Mouse (Mus musculus) left cerebral cortex, postnatal 36 days (tissue): ENCODE results near the gene Rgs17. TPM values are rescaled to one million over a fixed set of nuclear protein-coding genes. Genes with fewer than 3 reads are reported as not detected.
"Not testable (repeated sequence)": the region's sequence is repeated elsewhere in the genome, so short reads cannot be mapped to it uniquely, and the experiment has no call there.

Experiments
- DNase-seq, 2 experiments: peaks; one replicate each; pipeline ENCODE4 v3.0.0; 2021 to 2022; ENCODE audit warnings: low spot score in 2 of 2, mixed read lengths in 1 of 2
- intact Hi-C: fragments of 180-260 bp; cut with DNase I; formaldehyde crosslinking; loops from one replicate; pipeline ENCODE4 v1.15.1; 2025
- total RNA-seq, 2 experiments: library from RNA; stranded (reverse); gene quantifications; 2 replicates each; pipeline ENCODE4 v1.2.3; 2021

Rgs17 gene
- 10 to 100 TPM; 60.3 to 69.2 TPM for total RNA-seq

DNA sequence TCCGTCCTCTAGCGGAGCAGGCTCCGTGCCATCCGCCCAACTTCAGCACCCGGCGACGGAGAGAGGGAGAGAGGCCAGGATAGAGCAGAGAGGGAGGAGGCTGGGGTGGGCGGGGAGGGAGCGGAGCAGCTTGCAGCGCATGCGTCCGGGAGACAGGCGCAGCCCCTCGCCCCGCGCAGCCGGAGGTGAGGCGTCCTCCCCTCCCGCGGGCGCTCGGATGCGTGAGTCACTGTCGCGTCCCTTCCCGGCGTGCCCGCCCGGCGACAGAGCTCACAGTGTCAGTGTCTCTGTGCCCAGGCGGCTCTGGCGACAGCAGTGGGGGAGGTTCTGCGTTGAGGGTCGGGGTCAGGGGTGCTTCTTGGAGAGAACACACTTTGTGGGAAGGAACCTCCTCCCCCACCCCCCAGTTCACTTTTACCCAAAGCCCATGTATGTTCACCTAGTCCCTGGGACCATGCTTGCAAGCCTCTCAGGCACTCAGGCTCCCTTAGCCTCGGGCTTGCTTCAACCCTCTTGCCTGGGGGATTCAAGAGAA is at the start of gene Rgs17:
TSS of gene Rgs17 (minus strand) at position 107 of the 535 bp plus-strand sequence.
- peak; percentile 74 to 84 for DNase-seq
- intact Hi-C loops, result no loop called here

DNA sequence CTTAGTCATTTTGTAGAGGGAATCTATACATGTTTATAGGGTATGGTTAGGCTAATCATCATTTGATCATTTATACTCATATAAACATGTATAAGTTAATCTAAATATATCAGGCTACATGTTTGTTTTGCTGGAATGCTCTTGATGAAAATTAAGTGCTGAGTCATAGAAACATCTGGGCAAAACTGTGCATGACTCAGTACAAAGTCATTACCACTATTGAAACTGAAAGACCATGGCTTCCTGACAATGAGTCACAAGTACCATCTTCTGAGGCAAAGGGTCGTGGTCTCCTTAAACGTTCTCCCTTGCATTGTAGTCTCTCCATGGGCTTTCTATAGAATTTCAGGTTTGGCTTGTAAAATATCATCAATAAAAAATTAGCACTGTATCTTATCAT is 45.5 kb upstream of the Rgs17 start:
- DNase-seq, result no peak
- intact Hi-C loops, result no loop called here

DNA sequence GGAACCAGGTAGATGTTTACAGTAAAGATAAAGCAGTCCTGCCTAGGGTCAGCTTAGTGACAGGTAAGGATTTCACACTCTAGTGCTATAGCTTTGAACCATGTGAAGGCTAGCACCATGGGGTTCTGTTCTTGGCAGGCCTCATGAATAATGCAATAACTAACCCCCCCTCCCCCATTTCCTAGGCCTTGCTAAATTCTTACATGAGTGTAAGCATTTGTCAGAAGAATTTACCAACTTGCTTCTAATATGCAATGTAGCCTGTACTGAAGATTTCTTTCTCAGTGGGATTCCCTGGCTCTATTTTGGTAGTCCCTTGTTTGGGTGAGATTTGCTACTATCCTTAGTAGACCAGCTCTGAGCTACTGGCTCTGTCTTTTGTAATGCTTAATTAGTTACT is 31.6 kb upstream of the Rgs17 start:
- intact Hi-C loops, DNase-seq: not testable (repeated sequence)

DNA sequence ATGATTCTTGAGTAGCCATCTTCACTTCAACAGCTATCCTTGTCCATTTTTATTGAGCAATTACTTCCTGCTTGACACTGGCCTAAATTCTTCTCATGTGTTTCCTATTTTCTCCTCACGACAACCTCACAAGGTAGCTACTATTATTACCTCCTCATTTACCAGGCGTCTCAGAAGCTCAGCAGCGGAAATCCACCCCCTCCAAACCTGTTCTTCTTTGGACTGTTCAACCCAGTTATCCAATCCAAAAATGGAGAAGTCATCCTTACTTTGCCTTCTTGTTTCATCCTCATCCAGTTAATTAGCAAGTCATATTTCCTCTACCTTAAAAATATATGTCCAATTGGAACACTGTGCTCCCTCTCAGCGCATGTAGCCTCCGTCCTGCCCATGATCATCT is 2.1 kb upstream of the Rgs17 start:
- DNase-seq, result no peak
- intact Hi-C loops, result no loop called here

DNA sequence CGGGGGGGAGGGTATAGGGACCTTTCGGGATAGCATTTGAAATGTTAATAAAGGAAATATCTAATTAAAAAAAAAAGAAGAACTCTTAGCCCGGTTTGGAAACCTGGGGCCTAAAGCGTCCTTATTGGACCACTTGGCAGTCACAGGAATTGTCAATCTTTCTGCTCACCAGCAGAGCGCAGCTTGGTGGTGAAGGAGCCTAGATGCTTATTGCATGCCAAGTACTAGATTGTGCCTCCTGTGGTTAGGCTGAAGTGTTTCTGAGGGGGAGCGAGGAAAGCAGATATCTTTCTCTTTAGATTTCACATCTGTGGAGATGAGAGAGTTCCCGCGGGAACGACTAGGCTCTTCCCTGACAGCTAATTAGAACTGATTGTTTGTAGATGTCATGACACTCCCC is 896 bp upstream of the Rgs17 start:
- DNase-seq, result no peak
- intact Hi-C loops, result no loop called here

DNA sequence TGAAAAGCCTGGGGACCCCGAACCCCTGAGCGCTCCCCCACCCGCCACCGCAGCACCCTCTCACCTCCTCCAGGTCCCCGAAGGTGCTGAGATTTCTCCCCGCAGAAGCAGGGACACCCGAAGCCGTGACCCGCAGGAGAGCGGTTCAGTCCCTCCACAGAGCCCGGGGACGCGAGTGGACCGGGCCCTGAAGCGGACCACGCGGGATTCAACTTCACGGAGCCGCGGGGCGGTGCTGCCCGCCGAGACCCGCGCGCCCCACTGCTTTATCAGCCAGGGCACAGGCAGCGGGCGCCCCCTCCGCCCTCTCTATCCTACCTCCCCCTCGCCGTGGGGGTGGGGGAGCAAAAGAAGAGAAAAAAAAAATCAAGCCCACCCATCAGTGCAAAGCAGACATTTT is 429 bp downstream of the Rgs17 start:
- DNase-seq, result no peak
- intact Hi-C loops, result no loop called here

DNA sequence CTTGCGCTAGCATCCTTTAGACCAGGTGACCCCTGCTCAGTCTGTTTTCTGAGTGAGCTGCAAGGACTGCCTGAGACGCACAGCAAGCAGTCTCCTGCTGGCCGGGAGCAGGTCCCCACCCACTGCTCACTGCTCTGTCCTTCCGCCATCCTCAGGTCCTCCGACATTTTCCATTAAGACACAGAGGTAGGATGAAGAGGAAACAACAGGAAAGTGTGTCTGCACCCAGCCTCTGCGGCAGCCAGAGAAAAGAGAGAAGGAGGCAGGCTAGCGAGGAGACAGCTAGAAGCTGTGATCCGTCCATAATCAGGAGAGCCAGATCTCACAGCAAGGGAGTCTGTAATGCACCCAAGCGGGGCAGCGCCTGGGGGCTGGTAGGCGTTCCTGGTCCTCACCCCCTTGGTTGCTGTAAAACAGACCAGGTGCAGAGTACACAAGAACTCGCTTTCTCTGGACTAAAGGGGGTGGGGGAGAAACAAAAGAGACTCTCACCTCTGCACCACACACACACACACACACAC is 1.1 kb downstream of the Rgs17 start:
- peak; percentile 46 to 53 for DNase-seq
- intact Hi-C loops, result no loop called here

DNA sequence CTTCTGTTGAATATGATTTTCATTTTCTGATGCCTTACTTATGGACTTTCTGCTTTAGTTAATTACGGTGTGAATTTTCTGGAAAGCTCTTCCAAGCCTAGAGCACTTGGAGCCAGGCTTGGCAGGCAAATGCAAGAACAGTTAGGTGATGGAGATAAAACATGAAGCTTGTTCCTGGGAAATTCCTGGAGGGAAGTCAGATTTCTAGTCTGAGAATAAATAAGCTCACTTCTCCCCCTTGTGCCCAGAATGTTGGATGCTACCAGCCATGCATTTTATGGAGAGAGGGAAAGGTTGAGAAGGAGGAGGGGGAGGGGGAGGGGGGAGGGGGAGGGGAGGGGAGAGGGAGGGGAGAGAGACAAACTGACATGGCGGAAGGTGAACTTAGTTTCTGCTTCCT is 17.8 kb downstream of the Rgs17 start:
- no peak for DNase-seq
- intact Hi-C loops, result no loop called here

DNA sequence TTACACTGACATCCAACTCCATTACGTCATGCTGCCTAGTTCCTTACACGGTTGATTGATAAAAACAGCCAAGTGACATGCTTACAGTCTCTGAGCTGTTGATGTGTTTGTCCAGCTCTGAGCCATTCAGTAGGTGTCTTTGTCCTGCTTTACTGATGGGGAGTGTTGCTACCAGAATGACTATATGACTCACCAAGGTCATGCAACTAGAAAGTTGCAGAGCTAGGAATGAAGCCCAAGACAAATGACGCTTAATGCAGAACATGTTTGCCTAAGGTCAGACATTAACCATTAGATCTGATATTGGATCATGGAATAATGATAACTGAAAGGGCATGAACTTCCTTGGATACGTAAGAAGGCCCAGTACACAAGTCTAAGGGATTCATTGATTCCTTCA is 20.4 kb downstream of the Rgs17 start:
- DNase-seq, result no peak
- intact Hi-C loops, result no loop called here

DNA sequence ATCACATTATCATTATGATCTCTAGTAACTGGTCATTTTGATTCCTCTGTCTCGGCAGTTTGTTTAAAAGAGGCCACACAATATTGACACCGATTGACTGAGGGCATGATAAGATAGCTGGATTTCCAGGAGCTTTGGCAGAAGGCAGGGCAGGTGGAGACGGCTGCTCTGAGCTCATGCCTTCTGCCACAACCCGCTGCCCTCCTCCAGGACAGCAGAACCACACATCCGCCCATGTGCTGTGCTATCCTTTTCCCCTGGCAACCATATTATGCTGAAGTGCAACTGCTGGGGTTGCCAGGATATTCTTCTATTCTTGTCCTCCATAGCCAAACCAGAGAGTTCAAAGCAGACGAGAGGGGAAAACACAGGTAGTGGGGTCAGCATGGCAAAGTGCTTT is 21.5 kb downstream of the Rgs17 start:
- intact Hi-C loops, result no loop called here
- DNase-seq, result no peak

DNA sequence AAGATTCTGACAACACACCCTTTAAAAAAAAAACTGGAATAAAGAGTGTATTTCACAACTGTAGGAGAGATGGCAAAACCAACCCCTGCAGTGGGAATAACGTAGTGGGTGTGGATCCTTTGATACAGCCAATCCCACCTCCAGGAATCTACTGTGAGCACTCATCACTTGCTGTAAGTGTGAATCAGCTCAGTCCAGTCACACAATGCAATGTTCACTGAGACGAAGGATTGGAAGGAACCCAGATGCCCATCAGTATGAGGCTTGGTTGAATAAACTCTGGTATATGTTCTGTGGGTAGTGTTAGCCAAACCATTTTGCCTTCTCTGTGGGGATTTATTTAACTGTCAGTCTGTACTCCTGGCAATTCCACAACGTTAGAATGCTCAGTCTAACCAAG is 45.1 kb downstream of the Rgs17 start:
- intact Hi-C loops, result no loop called here
- peak; percentile 8 for DNase-seq

DNA sequence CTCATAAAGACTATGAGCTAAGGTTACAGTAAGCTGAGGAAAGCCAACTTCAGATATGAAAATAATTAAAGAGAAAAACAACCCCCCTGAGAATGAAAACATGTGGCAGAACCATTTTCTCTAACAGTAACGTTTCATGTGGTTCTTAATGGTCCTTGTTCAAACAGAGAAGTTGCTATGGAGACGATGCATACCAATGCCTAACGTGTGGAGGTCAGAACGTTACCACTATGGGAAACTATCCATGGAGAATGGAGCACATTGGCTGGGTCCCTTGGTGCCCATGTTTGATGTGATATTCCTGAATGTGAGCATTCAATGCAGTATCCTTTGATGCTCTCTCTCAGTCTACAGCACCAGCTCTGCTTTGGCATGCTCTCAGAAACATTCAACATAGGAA is 51.1 kb downstream of the Rgs17 start:
- DNase-seq, result no peak
- intact Hi-C loops, result no loop called here

DNA sequence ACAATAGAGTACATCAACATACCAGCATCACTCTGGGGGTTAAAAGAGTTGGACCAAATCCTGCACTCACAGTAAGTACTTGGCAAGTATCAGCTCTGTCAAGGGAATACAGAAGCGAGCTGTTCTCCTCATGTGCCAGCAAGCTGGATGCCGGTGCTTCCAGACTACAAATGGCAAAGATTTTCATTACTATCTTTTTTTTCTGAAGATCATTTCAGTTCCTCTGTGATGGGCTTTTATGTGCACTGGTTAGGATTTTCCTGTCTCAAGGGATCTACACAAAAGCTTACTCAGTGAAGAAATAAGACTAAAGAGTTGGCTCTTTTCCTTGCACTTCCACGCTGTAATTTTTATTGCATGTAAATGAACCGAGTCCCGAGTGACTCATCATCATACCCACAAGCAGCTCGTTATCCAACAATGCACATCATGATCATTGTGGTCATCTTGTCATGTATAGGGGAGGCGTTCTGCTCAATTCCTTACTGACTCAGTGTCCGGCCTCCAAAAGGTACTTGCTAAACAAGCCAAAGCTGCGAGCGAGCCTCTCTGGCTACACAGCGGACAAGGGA is 54.1 kb downstream of the Rgs17 start:
- peak; percentile 24 to 27 for DNase-seq
- intact Hi-C loops, result no loop called here

DNA sequence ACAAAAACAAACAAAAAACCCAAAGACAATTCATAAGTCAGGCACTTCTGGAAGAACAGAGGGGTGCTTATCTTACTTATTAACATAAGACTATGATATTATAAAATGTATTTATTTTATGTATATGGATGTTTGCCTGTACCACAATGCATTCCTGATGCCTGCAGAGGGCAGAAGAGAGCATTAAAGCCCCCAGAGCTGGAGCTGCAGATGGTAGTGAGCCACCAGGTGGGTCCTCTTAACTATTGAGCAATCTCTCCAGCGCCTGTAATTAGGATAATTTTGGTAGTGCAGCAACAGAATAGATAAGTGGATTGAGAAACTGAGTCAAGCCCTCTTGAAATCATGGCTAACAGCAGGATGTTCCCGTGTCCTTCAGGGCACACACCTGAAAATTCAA is 56.2 kb downstream of the Rgs17 start:
- intact Hi-C loops, result no loop called here

DNA sequence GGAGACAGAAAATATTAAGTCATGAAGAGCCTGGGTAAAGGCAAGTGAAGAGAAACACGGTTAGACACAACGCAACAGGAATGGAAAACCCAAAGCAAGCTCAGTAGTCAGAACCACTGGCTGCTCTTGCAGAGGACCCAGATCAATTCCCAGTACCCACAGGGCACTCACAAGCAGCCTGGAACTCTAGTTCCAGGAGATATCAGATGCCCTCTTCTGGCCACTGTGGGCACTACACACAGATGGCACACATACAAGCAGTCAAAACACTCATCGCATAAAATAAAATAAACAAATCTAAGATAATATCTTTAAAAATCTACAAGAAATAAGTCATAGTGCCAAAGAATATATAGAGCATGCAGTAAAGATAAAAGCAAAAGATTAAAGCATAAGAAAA is 59.5 kb downstream of the Rgs17 start:
- no peak for DNase-seq
- intact Hi-C loops, result no loop called here

More for the DNA sequence above, 56.2 kb downstream of the Rgs17 start:
- DNase-seq, result no peak

DNA sequence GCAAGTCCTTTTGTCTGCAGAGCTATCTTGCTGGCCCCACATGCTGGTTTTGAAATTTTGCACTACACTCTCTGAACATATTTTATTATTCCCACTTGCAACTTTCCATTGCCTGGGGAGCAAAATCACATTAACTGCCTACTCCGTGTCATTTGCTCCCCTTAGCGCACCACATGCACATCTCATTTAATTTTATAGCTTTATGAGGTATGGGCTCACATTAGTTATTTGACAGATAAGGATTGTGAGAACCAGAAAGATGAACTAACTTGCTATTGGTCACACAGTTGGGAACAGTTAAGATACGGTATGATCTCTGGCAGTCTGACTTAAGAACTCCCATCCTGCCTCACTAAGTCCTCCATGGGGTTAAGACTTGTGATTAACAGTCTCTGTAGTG is 61.4 kb downstream of the Rgs17 start:
- intact Hi-C loops, result no loop called here
- no peak for DNase-seq

DNA sequence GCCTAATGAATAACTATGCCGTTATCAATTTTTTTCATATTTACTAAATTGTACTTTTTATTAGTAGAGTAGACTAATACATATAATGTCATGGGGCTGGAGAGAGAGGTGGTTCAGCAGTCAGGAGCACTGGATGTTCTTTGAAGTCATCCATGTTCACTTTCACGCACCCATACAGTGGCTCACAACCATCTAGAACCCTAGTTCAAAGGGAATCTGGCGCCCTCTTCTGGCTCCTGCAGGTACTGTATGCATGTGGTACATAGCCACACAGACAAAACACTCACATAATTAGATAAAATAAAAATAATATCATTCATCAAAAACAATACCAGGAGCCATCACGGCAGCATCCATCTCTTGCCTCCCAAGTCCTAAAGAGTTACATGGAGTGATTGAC is 62.5 kb downstream of the Rgs17 start:
- no peak for DNase-seq
- intact Hi-C loops, result no loop called here

DNA sequence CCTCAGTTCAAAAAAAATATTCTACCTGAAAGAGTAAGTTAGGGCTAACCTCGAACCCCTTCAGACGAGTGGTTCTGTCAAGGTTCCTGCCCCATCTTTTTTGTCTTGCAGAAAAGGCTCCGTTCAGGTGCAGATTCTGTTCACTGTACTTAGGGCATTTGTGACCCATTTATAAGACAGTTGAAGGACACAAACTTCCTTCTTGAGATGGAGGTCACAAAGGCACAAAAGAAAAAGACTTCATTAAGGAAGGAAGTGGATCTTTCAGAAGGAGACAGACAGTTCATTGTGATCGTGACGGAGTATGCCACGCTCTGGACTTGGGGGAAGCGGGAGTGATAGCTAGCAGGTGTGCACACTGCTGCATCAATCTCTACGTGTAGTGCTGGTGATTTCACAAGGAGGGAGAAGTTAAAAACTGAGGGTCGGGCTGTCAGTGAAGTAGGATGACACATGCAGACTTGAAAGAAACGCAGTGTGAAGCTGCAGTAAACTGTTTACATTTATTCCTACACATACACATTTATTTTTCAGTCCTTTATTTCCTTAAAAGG is 64.1 kb downstream of the Rgs17 start:
- DNase-seq, result no peak
- intact Hi-C loops, result no loop called here

DNA sequence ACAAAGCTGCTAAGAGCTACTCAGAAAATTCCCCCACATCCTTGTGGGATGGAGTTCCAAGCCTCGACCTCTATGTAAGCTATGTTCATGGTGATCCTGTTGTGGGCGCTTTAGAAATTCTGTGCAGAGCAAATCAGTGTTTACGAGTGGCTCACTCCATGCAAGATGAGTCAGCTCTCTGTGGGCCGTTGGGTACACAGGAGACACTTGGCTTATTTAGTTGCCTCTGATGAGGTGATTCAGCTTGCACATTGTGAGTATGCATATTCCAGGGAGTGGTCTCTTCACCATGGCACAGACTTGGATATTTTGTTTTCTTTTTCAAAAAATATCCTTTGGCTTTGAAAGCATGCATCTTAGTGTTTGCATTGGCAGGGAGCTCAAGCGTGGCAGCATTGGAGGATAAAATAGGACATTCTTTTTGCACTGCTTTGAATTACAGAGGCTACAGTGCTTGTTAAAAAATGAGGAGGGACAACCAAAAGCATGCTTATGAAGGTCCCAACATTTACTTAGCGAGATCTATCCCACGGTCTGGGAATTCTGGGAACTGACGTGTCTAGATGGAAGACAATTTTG is 68.8 kb downstream of the Rgs17 start:
- intact Hi-C loops, result no loop called here

DNA sequence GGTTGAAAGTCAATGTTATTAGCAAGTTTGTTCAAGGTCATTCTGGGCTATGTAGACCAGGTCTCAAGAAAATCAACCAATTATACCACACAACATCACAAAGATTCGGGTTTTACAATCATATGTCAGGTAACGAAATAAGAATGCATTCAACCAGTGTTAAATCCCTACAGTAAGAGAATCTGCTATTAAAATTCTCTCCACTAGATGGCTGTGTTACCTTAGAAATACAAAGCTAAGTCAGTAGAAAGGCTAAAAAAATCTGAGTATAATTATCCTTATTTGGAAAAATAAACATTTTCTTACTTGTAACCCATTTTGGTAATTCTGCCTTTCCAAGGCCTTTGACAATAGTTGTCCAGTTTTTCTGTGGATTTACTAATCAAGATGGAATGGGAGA is 75.3 kb downstream of the Rgs17 start:
- no peak for DNase-seq
- intact Hi-C loops, result loop anchor here (10.0 kb wide), 2 partner anchors 188 to 948 kb away; no protein-coding TSS in a partner anchor

More for the DNA sequence above, 68.8 kb downstream of the Rgs17 start:
- peak; percentile 16 to 26 for DNase-seq

DNA sequence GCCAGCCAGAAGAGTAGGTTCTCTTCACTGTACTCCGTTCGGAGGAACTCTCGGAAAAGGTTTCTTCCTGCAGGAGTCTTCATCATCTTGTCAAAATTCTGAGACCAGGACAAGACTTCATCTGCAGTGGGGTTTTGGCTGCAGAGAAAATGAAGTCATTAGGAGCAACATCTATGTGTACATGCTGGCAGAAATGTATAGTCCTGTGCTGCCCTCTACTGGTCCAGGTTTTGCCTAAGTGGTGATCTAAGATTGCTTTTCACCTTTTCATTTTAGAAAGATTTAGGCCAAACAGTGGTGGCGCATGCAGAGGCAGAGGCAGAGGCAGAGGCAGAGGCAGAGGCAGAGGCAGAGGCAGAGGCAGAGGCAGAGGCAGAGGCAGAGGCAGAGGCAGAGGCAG is 80.8 kb downstream of the Rgs17 start:
- peak; percentile 11 to 17 for DNase-seq
- intact Hi-C loops, result loop anchor here (10.0 kb wide), 2 partner anchors 193 to 953 kb away; no protein-coding TSS in a partner anchor
